Mouse (Mus musculus): Measurements from ENCODE around the gene Sft2d1.

The Sft2d1 gene

GRCm38 (mm10) chr17:8361281-8362103 lies 50.6 kb downstream of the Sft2d1 start:
- DNase-seq, result no peak

- peak; percentile 32 for DNase-seq
Measured at GRCm38 (mm10) chr17:8367514-8368480, 56.9 kb downstream of the Sft2d1 start.

DNA sequence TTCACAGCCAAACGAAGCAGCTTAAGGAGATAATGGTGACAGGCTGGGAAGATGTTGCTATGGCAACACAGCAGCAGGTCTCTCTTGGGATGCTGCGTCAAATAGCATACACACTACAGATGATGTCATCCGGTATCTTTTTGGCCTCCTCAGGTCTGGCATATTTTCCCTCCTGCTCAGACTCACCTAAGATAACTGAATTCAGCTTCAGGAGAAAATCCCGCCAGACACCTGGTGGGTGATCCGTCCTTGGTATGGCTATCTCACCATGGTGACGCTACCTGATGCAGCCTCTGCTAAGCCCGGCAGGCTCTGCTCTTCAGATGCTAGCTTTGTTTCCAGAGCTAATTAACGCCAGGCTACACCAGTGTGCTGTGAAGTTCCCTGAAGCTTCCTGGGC lies 57.7 kb downstream of the Sft2d1 start:
- peak; percentile 38 for DNase-seq

GRCm38 (mm10) chr17:8369171-8369570 lies 58.3 kb downstream of the Sft2d1 start:
- DNase-seq, result no peak

GRCm38 (mm10) chr17:8370634-8371229 lies 59.8 kb downstream of the Sft2d1 start:
- DNase-seq, result no peak

DNA sequence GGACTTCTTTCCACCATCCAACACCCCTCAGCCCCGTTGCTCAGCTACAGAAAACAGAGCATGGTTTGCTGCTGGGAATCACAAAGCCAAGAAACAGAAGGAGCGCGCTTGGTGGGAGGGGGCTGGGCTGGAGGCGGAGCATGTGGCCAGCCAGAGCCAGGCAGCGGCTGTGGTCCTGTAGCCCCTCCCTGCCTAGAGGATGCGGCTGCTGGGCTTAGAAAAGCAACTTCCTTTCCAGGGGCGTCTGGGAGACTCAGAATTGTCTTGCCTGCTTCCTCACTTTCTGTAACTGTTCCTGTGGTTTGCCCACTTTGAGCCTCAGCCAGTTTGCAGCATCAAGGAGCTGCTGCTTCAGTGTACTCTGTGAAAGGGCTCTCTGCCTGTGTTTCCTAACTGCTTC lies 60.9 kb downstream of the Sft2d1 start:
- peak; percentile 40 for DNase-seq

GRCm38 (mm10) chr17:8372286-8373046 lies 61.6 kb downstream of the Sft2d1 start:
- peak; percentile 71 for DNase-seq
